Mouse (Mus musculus) liver, postnatal 0 days (tissue): ENCODE data around the gene Casz1.

Experiments used
- CTCF ChIP-seq: sonication (generic); IDR thresholded peaks from 2 replicates; pipeline ENCODE4 v1.5.1; 2016; ENCODE audit warnings: antibody characterized with exemption, low read depth
- EP300 ChIP-seq: IDR thresholded peaks from 2 replicates; pipeline ENCODE4 v1.6.1; 2016; ENCODE audit warnings: antibody characterized with exemption, low read depth, mild to moderate bottlenecking

- TF ChIP-seq CTCF: no peak
- TF ChIP-seq EP300: no peak
These were observed 165.4 kb downstream of the Casz1 start for GRCm38 (mm10) chr4:148969610-148970009.
